Mouse (Mus musculus) stomach, embryonic 16.5 days (tissue): Measurements from ENCODE around the gene Klc1. TPM values are rescaled to one million over a fixed set of nuclear protein-coding genes. Genes with fewer than 3 reads are reported as not detected.

ENCODE experiments used
- ATAC-seq: fragments of 200-750 bp; cut with Nextera tagmentation; 2 replicates; pipeline ENCODE4 v1.8.0; 2017; ENCODE audit warnings: moderate number of reproducible peaks, moderate TSS enrichment; ENCODE audit not compliant: insufficient read depth, low FRiP score
- H3K27ac ChIP-seq: fragments of 300-500 bp; sonication (generic); 2 replicates; pipeline ENCODE4 v1.5.1; 2014; ENCODE audit warnings: low read length
- H3K27me3 ChIP-seq: fragments of 300-500 bp; sonication (generic); 2 replicates; pipeline ENCODE4 v1.6.1; 2014; ENCODE audit warnings: low read length, control low read depth, mixed read lengths; ENCODE audit not compliant: control insufficient read depth, insufficient read depth
- H3K36me3 ChIP-seq: fragments of 300-500 bp; sonication (generic); 2 replicates; pipeline ENCODE4 v1.6.1; 2014; ENCODE audit warnings: low read length; ENCODE audit not compliant: control insufficient read depth, insufficient read depth
- H3K4me1 ChIP-seq: fragments of 300-500 bp; sonication (generic); 2 replicates; pipeline ENCODE4 v1.6.1; 2014; ENCODE audit warnings: low read length, control low read depth, mixed read lengths; ENCODE audit not compliant: control insufficient read depth, insufficient read depth
- H3K4me2 ChIP-seq: fragments of 300-500 bp; sonication (generic); 2 replicates; pipeline ENCODE4 v1.6.1; 2014; ENCODE audit warnings: low read depth, low read length, mixed read lengths
- H3K4me3 ChIP-seq: fragments of 300-500 bp; sonication (generic); replicated peaks from 2 replicates; pipeline ENCODE4 v1.5.1; 2014; ENCODE audit warnings: mild to moderate bottlenecking, low read length
- H3K9ac ChIP-seq: fragments of 300-500 bp; sonication (generic); 2 replicates; pipeline ENCODE4 v1.6.1; 2014; ENCODE audit warnings: low read length
- H3K9me3 ChIP-seq: fragments of 300-500 bp; sonication (generic); replicated peaks from 2 replicates; pipeline ENCODE4 v1.6.1; 2016; ENCODE audit warnings: low read length, control low read depth; ENCODE audit not compliant: control insufficient read depth
- WGBS: fragments of 180-500 bp; shearing (Covaris S2); extraction: QIAGEN DNeasy Blood & Tissue Kit; methylation state at CpG from one replicate; pipeline ENCODE4 v1.1.7; 2014; 5-methylcytosine and 5-hydroxymethylcytosine counted together
- polyA plus RNA-seq: library from polyadenylated mRNA; unstranded; fragments of >200 nt; fragmentation: Nextera tagmentation; extraction: Ambion mirVana; gene quantifications from 2 replicates; pipeline ENCODE4 v1.2.1, GENCODE M21; 2015

Klc1 gene
- polyA plus RNA-seq, 1 experiment from 2014 or later: 96.1 TPM

GRCm38 (mm10) chr12:111842565-111843433 is 84.2 kb downstream of the Klc1 start:
- no peak for ATAC-seq
- no peaks in the 10 kb centered on the region for H3K4me1 ChIP-seq
- H3K9ac ChIP-seq: no peak overlapping the region
- no peaks in the 10 kb centered on the region for H3K27me3 ChIP-seq
- no peak overlapping the region for H3K4me3 ChIP-seq
- H3K36me3 ChIP-seq: peaks cover 9% of the 10 kb centered on the region; the same call in 1 of the 2 replicates
- WGBS: 70% methylated on average over 15 of the region's 15 CpGs
- no peak overlapping the region for H3K4me2 ChIP-seq
- no peaks in the 10 kb centered on the region for H3K9me3 ChIP-seq
- H3K27ac ChIP-seq: no peak overlapping the region

GRCm38 (mm10) chr12:111843470-111843869 is 84.8 kb downstream of the Klc1 start:
- H3K4me3 ChIP-seq: no peak overlapping the region
- no peak for ATAC-seq
- no peak overlapping the region for H3K27ac ChIP-seq
- H3K9ac ChIP-seq: no peak overlapping the region
- H3K4me1 ChIP-seq: no peaks in the 10 kb centered on the region
- H3K36me3 ChIP-seq: peaks cover 9% of the 10 kb centered on the region; the same call in 1 of the 2 replicates
- no peak overlapping the region for H3K4me2 ChIP-seq
- H3K27me3 ChIP-seq: no peaks in the 10 kb centered on the region
- no peaks in the 10 kb centered on the region for H3K9me3 ChIP-seq
- WGBS: 43% methylated on average over 2 of the region's 2 CpGs

GRCm38 (mm10) chr12:111845953-111846352 is 87.3 kb downstream of the Klc1 start:
- WGBS: 86% methylated on average over 4 of the region's 4 CpGs
- Histone ChIP-seq H3K36me3 (no peaks in the 10 kb centered on the region), H3K4me1 (no peaks in the 10 kb centered on the region), H3K4me2 (no peak overlapping the region), H3K27ac (no peak overlapping the region), H3K4me3 (no peak overlapping the region), H3K9me3 (no peaks in the 10 kb centered on the region), H3K27me3 (no peaks in the 10 kb centered on the region), H3K9ac (no peak overlapping the region)
- no peak for ATAC-seq

GRCm38 (mm10) chr12:111846815-111847214 is 88.2 kb downstream of the Klc1 start:
- no peak overlapping the region for H3K27ac ChIP-seq
- 69% methylated on average over 10 of the region's 10 CpGs for whole genome bisulfite sequencing
- no peak for ATAC-seq
- H3K27me3 ChIP-seq: no peaks in the 10 kb centered on the region
- no peaks in the 10 kb centered on the region for H3K9me3 ChIP-seq
- H3K4me1 ChIP-seq: no peaks in the 10 kb centered on the region
- H3K4me2 ChIP-seq: no peak overlapping the region
- H3K9ac ChIP-seq: no peak overlapping the region
- no peak overlapping the region for H3K4me3 ChIP-seq
- no peaks in the 10 kb centered on the region for H3K36me3 ChIP-seq

- Histone ChIP-seq H3K9ac (no peak overlapping the region), H3K27ac (no peak overlapping the region), H3K9me3 (no peaks in the 10 kb centered on the region), H3K4me3 (no peak overlapping the region), H3K36me3 (no peaks in the 10 kb centered on the region), H3K4me2 (no peak overlapping the region), H3K27me3 (no peaks in the 10 kb centered on the region), H3K4me1 (0 out of 2 replicates have a peak, but pooled peaks cover 3% of the 10 kb centered on the region)
- 72% methylated on average over 9 of the region's 9 CpGs for WGBS
- ATAC-seq: no peak
Observed at GRCm38 (mm10) chr12:111848300-111848798, 89.7 kb downstream of the Klc1 start.

- ATAC-seq: no peak
- Histone ChIP-seq H3K27me3 (no peaks in the 10 kb centered on the region), H3K4me2 (no peak overlapping the region), H3K27ac (no peak overlapping the region), H3K9ac (no peak overlapping the region), H3K4me1 (0 out of 2 replicates have a peak, but pooled peaks cover 3% of the 10 kb centered on the region), H3K4me3 (no peak overlapping the region), H3K36me3 (peaks cover 3% of the 10 kb centered on the region; the same call in 1 of the 2 replicates), H3K9me3 (no peaks in the 10 kb centered on the region)
- 54% methylated on average over 2 of the region's 2 CpGs for WGBS
Observed at GRCm38 (mm10) chr12:111851235-111851634, 92.6 kb downstream of the Klc1 start.

- peaks cover 3% of the 10 kb centered on the region; the same call in 1 of the 2 replicates for H3K36me3 ChIP-seq
- H3K9me3 ChIP-seq: no peaks in the 10 kb centered on the region
- H3K9ac ChIP-seq: no peak overlapping the region
- 74% methylated on average over 5 of the region's 5 CpGs for WGBS
- H3K4me3 ChIP-seq: no peak overlapping the region
- no peaks in the 10 kb centered on the region for H3K27me3 ChIP-seq
- H3K4me2 ChIP-seq: no peak overlapping the region
- H3K27ac ChIP-seq: no peak overlapping the region
- ATAC-seq: no peak
- 0 out of 2 replicates have a peak, but pooled peaks cover 3% of the 10 kb centered on the region for H3K4me1 ChIP-seq
Observed at GRCm38 (mm10) chr12:111851745-111852144, 93.1 kb downstream of the Klc1 start.

- H3K9me3 ChIP-seq: no peaks in the 10 kb centered on the region
- peaks cover 3% of the 10 kb centered on the region; the same call in 1 of the 2 replicates for H3K36me3 ChIP-seq
- ATAC-seq: no peak
- no peak overlapping the region for H3K4me3 ChIP-seq
- H3K27me3 ChIP-seq: no peaks in the 10 kb centered on the region
- 0 out of 2 replicates have a peak, but pooled peaks cover 3% of the 10 kb centered on the region for H3K4me1 ChIP-seq
- H3K4me2 ChIP-seq: no peak overlapping the region
- no peak overlapping the region for H3K27ac ChIP-seq
- WGBS: 56% methylated on average over 10 of the region's 10 CpGs
- H3K9ac ChIP-seq: no peak overlapping the region
Observed at GRCm38 (mm10) chr12:111853011-111853436, 94.4 kb downstream of the Klc1 start.

GRCm38 (mm10) chr12:111853546-111853945 is 94.9 kb downstream of the Klc1 start:
- Histone ChIP-seq H3K4me2 (no peak overlapping the region), H3K27ac (no peak overlapping the region), H3K9me3 (no peaks in the 10 kb centered on the region), H3K36me3 (peaks cover 3% of the 10 kb centered on the region; the same call in 1 of the 2 replicates), H3K27me3 (no peaks in the 10 kb centered on the region), H3K4me1 (0 out of 2 replicates have a peak, but pooled peaks cover 3% of the 10 kb centered on the region), H3K4me3 (no peak overlapping the region), H3K9ac (no peak overlapping the region)
- no peak for ATAC-seq
- WGBS: 55% methylated on average over 4 of the region's 4 CpGs
